Mouse (Mus musculus): ENCODE results near the gene Sptbn1.

DNA sequence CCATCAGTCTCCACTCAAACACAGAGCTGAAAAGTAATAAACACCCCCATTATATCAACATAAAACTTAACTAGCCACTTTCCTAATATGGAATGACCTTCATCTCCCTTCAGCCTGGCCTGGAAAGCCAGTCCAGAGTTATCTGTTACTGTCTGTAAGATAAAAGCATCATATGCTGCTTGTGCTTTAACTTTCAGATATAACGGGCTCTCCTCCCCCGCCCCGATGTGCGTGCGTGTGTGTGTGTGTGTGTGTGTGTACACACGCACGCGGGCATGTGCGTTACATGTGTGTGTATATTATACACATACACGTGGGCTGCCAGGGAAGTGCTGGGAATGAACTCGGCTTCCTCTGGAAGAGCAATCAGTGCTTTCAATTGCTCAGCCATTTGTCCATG is 21.8 kb downstream of the Sptbn1 start:
- TF ChIP-seq CTCF (IDR thresholded peaks at IDR 0.05; ENCODE audit: low read depth) (no peak), EP300 (IDR thresholded peaks at IDR 0.05; ENCODE audit: low read depth) (no peak)

Data from heart, postnatal 0 days (tissue).